In the genomic region with DNA sequence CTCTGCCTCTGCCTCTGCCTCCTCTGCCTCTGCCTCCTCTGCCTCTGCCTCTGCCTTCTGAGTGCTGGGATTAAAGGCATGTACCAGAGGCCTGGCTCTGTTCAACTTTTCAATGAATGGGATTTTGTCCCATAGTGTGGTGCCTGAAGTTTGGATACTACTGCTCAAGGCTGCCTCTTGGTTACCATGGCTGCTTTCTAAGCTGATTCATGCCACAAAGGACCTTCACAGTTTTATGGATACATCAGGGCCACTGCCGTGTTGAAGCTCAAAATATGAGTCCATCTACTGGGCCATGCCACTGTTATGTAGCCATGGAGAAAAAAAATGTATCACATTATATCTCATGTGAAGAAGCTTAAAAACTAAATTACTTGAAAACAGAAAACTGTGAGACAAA, we compare ENCODE assay signal across 15 mouse cellular contexts. TPM values are rescaled to one million over a fixed set of nuclear protein-coding genes. Genes with fewer than 3 reads are reported as not detected.
"Had no signal": no experiment of that assay in that cellular context is flagged by ENCODE, and none has a peak within 500 bp of the region (broad histone marks: within the 10 kb centered on the region; RNA-seq: fewer than 3 reads in every experiment).

No protein-coding gene starts in this region.

- DNase-seq: lung, adult 18-20 months; lung, embryonic 14.5 days; lung, postnatal 10 days; lung, postnatal 4 days; midbrain, embryonic 14.5 days; retina, postnatal 1 day; right cerebral cortex, adult 18-20 months; right cerebral cortex, postnatal 25 days; right cerebral cortex, postnatal 4 days; spleen, adult 18-20 months; thymus, adult 18-20 months; thymus, postnatal 14 days; thymus, postnatal 36 days had no signal

RNA-seq across cellular contexts. Expression of gene Sept14, which starts 6.6 kb away (rescaled TPM):
- total RNA-seq: megakaryocyte, adult 5-6 weeks; megakaryocyte-erythroid progenitor cell, adult 5-6 weeks had no signal
